Mouse (Mus musculus): ENCODE measurements around the gene Whamm. TPM values are rescaled to one million over a fixed set of nuclear protein-coding genes. Genes with fewer than 3 reads are reported as not detected.

Whamm gene
- polyA plus RNA-seq, 1 experiment, result 10.7 TPM

Other genes starting within 250 kb of the Whamm start
- gene Rps17, start 226.0 kb upstream of the Whamm start, polyA plus RNA-seq (2012; ENCODE audit: insufficient read depth, insufficient read length, missing spikeins), result 1,265 and 1,513 TPM in 2 replicates
- gene Cpeb1, start 115.8 kb upstream of the Whamm start, polyA plus RNA-seq (2012; ENCODE audit: insufficient read depth, insufficient read length, missing spikeins), result 20.8 and 23.2 TPM in 2 replicates
- not detected in 2 replicates for gene Ap3b2, start 77.3 kb upstream of the Whamm start, polyA plus RNA-seq (2012; ENCODE audit: insufficient read depth, insufficient read length, missing spikeins)
- not detected in 2 replicates for gene BC048679, start 73.0 kb upstream of the Whamm start, polyA plus RNA-seq (2012; ENCODE audit: insufficient read depth, insufficient read length, missing spikeins)
- 18.0 and 18.9 TPM in 2 replicates for gene Fsd2, start 4.3 kb upstream of the Whamm start, polyA plus RNA-seq (2012; ENCODE audit: insufficient read depth, insufficient read length, missing spikeins)
- gene Homer2, start 136.3 kb downstream of the Whamm start, polyA plus RNA-seq (2012; ENCODE audit: insufficient read depth, insufficient read length, missing spikeins), result 1.0 and 1.1 TPM in 2 replicates
- gene Ramac, start 191.7 kb downstream of the Whamm start, polyA plus RNA-seq (2012; ENCODE audit: insufficient read depth, insufficient read length, missing spikeins), result 30.5 and 35.6 TPM in 2 replicates
- 26.6 and 31.2 TPM in 2 replicates for gene 3110040N11Rik, start 218.2 kb downstream of the Whamm start, polyA plus RNA-seq (2012; ENCODE audit: insufficient read depth, insufficient read length, missing spikeins)